Mouse (Mus musculus) frontal cortex, postnatal 25 days (tissue): ENCODE results near the gene Tdp2.
A peak's percentile ranks its signal among the peaks of the same experiment; 100 is the strongest.
"Not testable (repeated sequence)": the region's sequence is repeated elsewhere in the genome, so short reads cannot be mapped to it uniquely, and the experiment has no call there.

Experiments used
- DNase-seq, 2 experiments: peaks; one replicate each; pipeline ENCODE4 v3.0.0; 2022; ENCODE audit warnings: low spot score in 2 of 2

Tdp2 gene

GRCm38 (mm10) chr13:24824647-24825046 lies 6.8 kb upstream of the Tdp2 start:
- DNase-seq = peak in 1 of 2 experiments; percentile 3

- no peak for DNase-seq
These were observed 5.9 kb upstream of the Tdp2 start for GRCm38 (mm10) chr13:24825587-24825986.

- no peak for DNase-seq
These were observed 5.4 kb upstream of the Tdp2 start for GRCm38 (mm10) chr13:24826116-24826515.

GRCm38 (mm10) chr13:24830756-24831352 lies 625 bp upstream of the Tdp2 start:
- no peak for DNase-seq

- DNase-seq = no peak
These were observed 792 bp downstream of the Tdp2 start for GRCm38 (mm10) chr13:24832131-24832810.

GRCm38 (mm10) chr13:24832811-24833155 lies 1.3 kb downstream of the Tdp2 start:
- DNase-seq = no peak

GRCm38 (mm10) chr13:24837765-24838164 lies 6.3 kb downstream of the Tdp2 start:
- DNase-seq = not testable (repeated sequence)

GRCm38 (mm10) chr13:24839831-24840230 lies 8.4 kb downstream of the Tdp2 start:
- DNase-seq = no peak

GRCm38 (mm10) chr13:24841702-24842101 lies 10.2 kb downstream of the Tdp2 start:
- DNase-seq = no peak

GRCm38 (mm10) chr13:24844983-24845955 lies 13.8 kb downstream of the Tdp2 start, which contains the start of gene D130043K22Rik:
TSS of gene D130043K22Rik (plus strand) at chr13:24845135.
- DNase-seq = peak; percentile 55 to 66

- DNase-seq = no peak
These were observed 17.8 kb downstream of the Tdp2 start for GRCm38 (mm10) chr13:24849318-24849717.

GRCm38 (mm10) chr13:24851989-24852388 lies 20.5 kb downstream of the Tdp2 start:
- DNase-seq = no peak

GRCm38 (mm10) chr13:24852570-24852969 lies 21.1 kb downstream of the Tdp2 start:
- DNase-seq = no peak

GRCm38 (mm10) chr13:24859115-24859514 lies 27.6 kb downstream of the Tdp2 start:
- no peak for DNase-seq

GRCm38 (mm10) chr13:24861084-24861483 lies 29.6 kb downstream of the Tdp2 start:
- no peak for DNase-seq

GRCm38 (mm10) chr13:24862021-24862420 lies 30.5 kb downstream of the Tdp2 start:
- no peak for DNase-seq

- DNase-seq = peak; percentile 22 to 33
These were observed 31.0 kb downstream of the Tdp2 start for GRCm38 (mm10) chr13:24862520-24862919.

GRCm38 (mm10) chr13:24866430-24867402 lies 35.2 kb downstream of the Tdp2 start:
- DNase-seq = no peak

GRCm38 (mm10) chr13:24867789-24868188 lies 36.3 kb downstream of the Tdp2 start:
- no peak for DNase-seq

- DNase-seq = no peak
These were observed 36.8 kb downstream of the Tdp2 start for GRCm38 (mm10) chr13:24868233-24868632.

- DNase-seq = no peak
These were observed 48.0 kb downstream of the Tdp2 start for GRCm38 (mm10) chr13:24879359-24880040.
